Mouse (Mus musculus) ES-Bruce4 (cell line): ENCODE results near the gene Grik2. TPM values are rescaled to one million over a fixed set of nuclear protein-coding genes. Genes with fewer than 3 reads are reported as not detected.

ENCODE experiments used
- H3K27ac ChIP-seq: 2 replicates; pipeline ENCODE4 v1.5.1; 2012; ENCODE audit warnings: low read length, inconsistent platforms; ENCODE audit not compliant: insufficient read depth
- H3K27me3 ChIP-seq: 2 replicates; pipeline ENCODE4 v1.6.1; 2012; ENCODE audit warnings: mild to moderate bottlenecking, low read length, inconsistent platforms; ENCODE audit not compliant: control insufficient read depth, poor library complexity, insufficient read depth, severe bottlenecking
- H3K36me3 ChIP-seq: 2 replicates; pipeline ENCODE4 v1.6.1; 2012; ENCODE audit warnings: inconsistent platforms, mild to moderate bottlenecking, low read length, moderate library complexity; ENCODE audit not compliant: control insufficient read depth, poor library complexity, insufficient read depth, severe bottlenecking
- H3K4me1 ChIP-seq: one replicate; pipeline ENCODE4 v1.8.1; 2011; ENCODE audit warnings: low read length; ENCODE audit not compliant: control insufficient read depth, insufficient read depth
- H3K4me3 ChIP-seq: 2 replicates; pipeline ENCODE4 v1.5.1; 2011; ENCODE audit warnings: low read depth, mild to moderate bottlenecking, low read length
- H3K9ac ChIP-seq: 2 replicates; pipeline ENCODE4 v1.6.1; 2012; ENCODE audit warnings: low read depth, mild to moderate bottlenecking, inconsistent platforms; ENCODE audit not compliant: poor library complexity, severe bottlenecking
- H3K9me3 ChIP-seq: replicated peaks from 2 replicates; pipeline ENCODE4 v1.6.1; 2012; ENCODE audit warnings: mild to moderate bottlenecking, low read length, inconsistent platforms; ENCODE audit not compliant: control insufficient read depth, poor library complexity, insufficient read depth, severe bottlenecking
- CTCF ChIP-seq: IDR thresholded peaks from one replicate; pipeline ENCODE4 v1.8.1; 2011; ENCODE audit warnings: low read depth, low read length
- EP300 ChIP-seq: IDR thresholded peaks from 2 replicates; pipeline ENCODE4 v1.6.1; 2011; ENCODE audit warnings: low read depth, low read length; ENCODE audit not compliant: insufficient read depth
- POLR2A ChIP-seq: IDR thresholded peaks from one replicate; pipeline ENCODE4 v1.8.1; 2011; ENCODE audit warnings: low read length; ENCODE audit not compliant: insufficient read depth
- polyA plus RNA-seq: library from polyadenylated mRNA; stranded (reverse); fragments of >200 nt; gene quantifications from 2 replicates; pipeline ENCODE4 v1.2.4, GENCODE M21; 2011; ENCODE audit warnings: low read depth; ENCODE audit not compliant: missing spikeins, insufficient read depth, insufficient read length

Gene Grik2
- 0.81 TPM in 1 of 2 replicates, not detected in the other for polyA plus RNA-seq

DNA sequence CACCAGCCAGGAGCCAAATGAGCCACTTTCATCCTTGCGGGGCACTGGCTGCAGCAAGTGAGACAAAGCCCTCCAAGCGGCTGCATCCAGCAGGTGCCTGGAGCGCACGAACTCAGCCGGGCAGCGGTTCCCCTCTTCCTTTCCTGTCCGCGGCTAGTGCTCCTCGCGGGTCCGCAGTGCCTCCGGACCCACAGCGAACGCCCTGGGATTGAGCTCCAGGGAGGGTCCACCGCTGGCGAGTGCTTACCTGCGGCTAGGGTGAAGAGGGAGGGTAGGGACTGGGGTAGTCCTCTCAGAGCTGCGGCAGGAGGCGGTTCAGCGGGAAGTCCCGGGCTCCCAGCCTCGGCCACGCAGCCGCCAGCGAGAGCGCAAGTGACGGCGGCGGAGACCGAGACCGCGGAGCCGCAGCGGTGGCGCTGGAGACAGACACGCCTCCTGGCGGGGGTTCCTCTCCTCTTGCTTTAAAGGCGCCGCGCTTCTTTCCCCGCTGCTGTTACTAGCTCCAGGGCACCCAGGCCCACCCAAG is at the start of gene Grik2:
Gene Grik2, minus strand, starts transcription at position 386 of the 526 bp plus-strand sequence.
- Histone ChIP-seq H3K36me3 (no peaks in the 10 kb centered on the region), H3K27ac (no peak within 1 kb of the TSS), H3K4me3 (peak within 1 kb of the TSS; percentile 75), H3K9ac (no peak within 1 kb of the TSS), H3K4me1 (no peaks in the 10 kb centered on the region), H3K27me3 (no peaks in the 10 kb centered on the region; the same call in 1 of the 2 replicates), H3K9me3 (no peaks in the 10 kb centered on the region)
- TF ChIP-seq POLR2A, result no peak
- no peak for TF ChIP-seq EP300
- no peak for TF ChIP-seq CTCF

DNA sequence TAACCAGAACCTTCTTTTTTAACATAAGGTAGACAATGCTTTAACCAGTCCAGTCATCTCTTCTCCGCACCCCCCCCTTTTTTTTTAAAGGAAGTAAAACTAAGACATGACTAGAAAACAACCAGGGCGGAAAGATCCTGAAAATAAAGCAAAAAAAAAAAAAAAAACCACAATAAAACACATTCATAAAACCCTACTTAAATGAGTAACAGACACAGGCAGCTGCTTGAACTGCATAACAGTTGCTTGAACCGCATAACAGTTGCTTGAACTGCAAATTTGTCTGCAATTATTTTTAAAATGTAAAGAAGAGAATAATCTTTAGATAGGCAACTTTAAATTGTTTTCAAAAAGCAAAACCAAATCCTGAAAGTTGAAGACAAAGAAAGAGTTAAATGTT is 45.8 kb upstream of the Grik2 start:
- no peak overlapping the region for H3K27ac ChIP-seq
- TF ChIP-seq POLR2A (no peak), CTCF (no peak), EP300 (no peak)
- H3K4me1 ChIP-seq, result no peaks in the 10 kb centered on the region
- H3K9me3 ChIP-seq, result no peaks in the 10 kb centered on the region
- no peak overlapping the region for H3K4me3 ChIP-seq
- H3K9ac ChIP-seq, result no peak overlapping the region
- H3K36me3 ChIP-seq, result no peaks in the 10 kb centered on the region
- no peaks in the 10 kb centered on the region for H3K27me3 ChIP-seq

DNA sequence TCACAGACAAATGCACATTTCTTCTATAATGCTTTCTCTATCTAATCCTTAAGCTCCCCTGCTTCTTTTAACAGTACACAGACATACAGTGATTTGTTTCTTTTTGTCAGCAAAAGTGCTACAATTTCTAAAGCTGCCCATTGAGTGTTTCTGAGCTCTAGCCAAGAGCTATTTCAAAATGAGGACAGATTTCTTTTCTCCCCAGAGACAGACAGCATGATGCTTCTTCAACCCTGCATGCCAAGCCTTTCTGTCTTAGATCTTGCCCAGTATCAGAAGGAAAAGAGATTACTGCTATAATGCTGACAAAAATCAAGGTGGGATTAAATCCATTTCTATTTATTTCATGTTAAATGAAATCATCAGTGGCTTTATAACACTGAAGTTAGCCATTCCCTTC is 18.7 kb upstream of the Grik2 start:
- no peaks in the 10 kb centered on the region for H3K9me3 ChIP-seq
- no peak for TF ChIP-seq CTCF
- no peaks in the 10 kb centered on the region for H3K4me1 ChIP-seq
- H3K4me3 ChIP-seq, result no peak overlapping the region
- H3K27ac ChIP-seq, result no peak overlapping the region
- H3K36me3 ChIP-seq, result no peaks in the 10 kb centered on the region
- H3K27me3 ChIP-seq, result no peaks in the 10 kb centered on the region
- no peak overlapping the region for H3K9ac ChIP-seq

DNA sequence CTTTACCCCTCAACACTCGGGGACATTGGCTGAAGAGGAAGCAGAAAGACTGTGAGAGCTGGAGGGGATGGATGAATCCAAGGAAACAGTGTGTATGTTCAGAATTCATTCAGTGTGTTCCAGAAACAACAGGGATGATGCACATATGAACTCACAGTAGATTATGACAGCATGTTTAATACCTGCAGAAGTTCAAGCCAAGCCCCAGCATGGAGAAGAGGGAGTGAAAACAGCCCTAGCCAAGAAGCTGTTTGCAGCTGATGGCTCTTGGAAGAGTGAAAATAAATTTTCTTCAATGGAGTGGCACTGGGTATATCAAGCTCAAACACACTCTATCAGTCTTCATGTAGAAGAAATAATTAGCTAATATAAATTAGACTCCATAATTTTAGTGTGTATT is 12.4 kb upstream of the Grik2 start:
- Histone ChIP-seq H3K36me3 (no peaks in the 10 kb centered on the region), H3K9me3 (no peaks in the 10 kb centered on the region), H3K4me1 (no peaks in the 10 kb centered on the region), H3K27me3 (no peaks in the 10 kb centered on the region), H3K9ac (no peak overlapping the region), H3K4me3 (no peak overlapping the region), H3K27ac (no peak overlapping the region)
- no peak for TF ChIP-seq CTCF
- no peak for TF ChIP-seq EP300
- TF ChIP-seq POLR2A, result no peak

DNA sequence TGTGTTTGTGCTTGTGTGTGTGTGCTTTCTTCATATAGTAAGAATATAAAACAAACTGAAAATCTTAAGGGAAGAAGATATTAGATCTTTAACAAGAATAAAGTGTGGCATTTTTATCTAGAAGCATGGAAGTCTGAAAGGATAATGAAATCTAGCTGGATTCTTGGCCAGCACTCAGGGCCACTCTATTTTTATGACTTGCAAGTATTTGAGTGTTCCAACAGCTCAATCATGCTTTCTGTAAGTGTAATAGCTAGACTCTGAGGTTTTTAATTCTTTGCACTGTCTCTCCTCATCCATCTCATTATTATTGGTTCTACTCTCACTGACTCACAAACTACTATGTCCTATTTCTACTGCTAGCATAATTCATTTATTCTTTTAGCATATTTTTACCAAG is 5.6 kb upstream of the Grik2 start:
- Histone ChIP-seq H3K9me3 (no peaks in the 10 kb centered on the region), H3K9ac (no peak overlapping the region), H3K4me3 (no peak overlapping the region), H3K27me3 (no peaks in the 10 kb centered on the region), H3K36me3 (no peaks in the 10 kb centered on the region), H3K27ac (no peak overlapping the region), H3K4me1 (no peaks in the 10 kb centered on the region)
- TF ChIP-seq POLR2A, result no peak
- TF ChIP-seq CTCF, result no peak
- no peak for TF ChIP-seq EP300

DNA sequence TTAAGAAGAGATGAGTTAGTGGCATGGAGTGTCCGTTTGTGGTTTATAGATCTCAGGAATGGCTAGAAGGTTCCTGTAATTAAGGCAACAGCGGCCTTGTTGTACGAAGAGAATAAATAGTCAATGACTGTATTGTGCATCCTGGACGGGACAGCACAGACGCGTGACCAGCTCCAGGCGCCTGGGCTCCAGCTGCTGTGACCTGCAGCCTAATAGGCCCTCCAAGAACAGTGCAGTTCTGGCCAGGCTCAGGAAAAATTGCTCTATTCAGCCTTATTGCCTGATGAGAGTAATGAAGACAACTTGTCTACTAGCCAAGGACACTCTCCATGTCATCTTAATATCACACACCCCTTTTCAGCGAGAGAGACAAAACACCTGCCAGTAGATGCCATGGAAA is 1.8 kb upstream of the Grik2 start:
- H3K36me3 ChIP-seq, result no peaks in the 10 kb centered on the region
- no peak for TF ChIP-seq POLR2A
- no peak for TF ChIP-seq EP300
- TF ChIP-seq CTCF, result no peak
- no peak overlapping the region for H3K9ac ChIP-seq
- H3K9me3 ChIP-seq, result no peaks in the 10 kb centered on the region
- no peaks in the 10 kb centered on the region; the same call in 1 of the 2 replicates for H3K27me3 ChIP-seq
- no peaks in the 10 kb centered on the region for H3K4me1 ChIP-seq
- H3K4me3 ChIP-seq, result no peak overlapping the region
- H3K27ac ChIP-seq, result no peak overlapping the region
